Mouse (Mus musculus) kidney, adult 2 months (tissue): ENCODE results near the gene Snx17.

ENCODE experiments used
- CTCF ChIP-seq: fragments of 200-500 bp; conservative IDR thresholded peaks from 2 replicates; pipeline ENCODE4 v1.5.1; 2011; ENCODE audit warnings: low read depth, mild to moderate bottlenecking, control low read depth, low read length, moderate library complexity, mixed read lengths; ENCODE audit not compliant: insufficient read depth, insufficient read length
- POLR2A ChIP-seq: fragments of 200-500 bp; IDR thresholded peaks from one replicate; pipeline ENCODE4 v1.6.1; 2011; ENCODE audit warnings: low read depth, low read length, control low read depth

DNA sequence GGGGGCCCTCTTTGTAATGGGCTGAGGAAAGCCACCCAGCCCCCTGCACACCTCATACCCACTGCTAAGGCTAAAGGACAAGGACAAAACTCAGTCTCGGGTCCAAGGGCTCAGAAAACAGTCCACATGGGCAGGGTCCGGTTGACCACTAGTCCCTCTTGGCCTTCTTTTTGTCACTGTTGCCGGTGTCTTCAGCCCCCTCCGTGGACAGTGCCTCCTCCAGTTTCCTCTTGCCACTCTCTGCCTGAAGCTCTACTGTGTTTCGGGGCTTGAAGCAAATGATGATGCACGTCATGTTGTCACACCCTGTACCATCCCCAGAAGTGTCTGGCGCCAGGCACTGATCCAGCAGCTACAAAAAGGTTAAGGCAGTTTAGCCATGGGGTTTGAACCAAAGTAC, 9.9 kb downstream of the Snx17 start:
- TF ChIP-seq POLR2A (no peak), CTCF (no peak)
